Mouse (Mus musculus) ES-E14 (cell line): ENCODE data around the gene Dclk1. TPM values are rescaled to one million over a fixed set of nuclear protein-coding genes. Genes with fewer than 3 reads are reported as not detected.

Experiments used
- DNase-seq: peaks from one replicate; pipeline ENCODE4 v3.0.0-alpha.2; 2013; ENCODE audit warnings: low read depth, low spot score
- H3K27ac ChIP-seq: 2 replicates; pipeline ENCODE4 v1.5.1; 2012; ENCODE audit warnings: low read depth, mild to moderate bottlenecking, low read length, moderate library complexity, mixed read lengths; ENCODE audit not compliant: poor library complexity, insufficient read depth, severe bottlenecking
- H3K36me3 ChIP-seq: 2 replicates; pipeline ENCODE4 v1.6.1; 2012; ENCODE audit warnings: mild to moderate bottlenecking, low read length, moderate library complexity, mixed read lengths; ENCODE audit not compliant: control insufficient read depth, poor library complexity, insufficient read depth, severe bottlenecking
- H3K4me1 ChIP-seq, 2 experiments: fragments of 150-350 bp in 1 of 2; sonication (generic) in 1 of 2; 2 replicates each; pipeline ENCODE4 v1.6.1; 2012; ENCODE audit warnings: low read length in 2 of 2, mild to moderate bottlenecking in 1 of 2, mixed read lengths in 1 of 2; ENCODE audit not compliant: control insufficient read depth in 2 of 2, insufficient read depth in 2 of 2, poor library complexity in 1 of 2
- H3K4me3 ChIP-seq, 2 experiments: fragments of 150-350 bp in 1 of 2; sonication (generic) in 1 of 2; 2 replicates each; pipeline ENCODE4 v1.5.1; 2012; ENCODE audit warnings: low read length in 2 of 2, low read depth in 1 of 2, mild to moderate bottlenecking in 1 of 2, mixed read lengths in 1 of 2; ENCODE audit not compliant: insufficient read depth in 1 of 2, poor library complexity in 1 of 2, severe bottlenecking in 1 of 2
- H3K9ac ChIP-seq: 2 replicates; pipeline ENCODE4 v1.6.1; 2012; ENCODE audit warnings: low read depth, mild to moderate bottlenecking, low read length, mixed read lengths; ENCODE audit not compliant: poor library complexity, insufficient read depth, severe bottlenecking
- H3K9me3 ChIP-seq: fragments of 150-350 bp; sonication (generic); 2 replicates; pipeline ENCODE4 v1.6.1; 2012; ENCODE audit warnings: low read depth, mild to moderate bottlenecking, low read length; ENCODE audit not compliant: control insufficient read depth, insufficient read depth
- CHD2 ChIP-seq: IDR thresholded peaks from 2 replicates; pipeline ENCODE4 v1.6.1; 2014; ENCODE audit warnings: mild to moderate bottlenecking, low read depth, low read length, inconsistent platforms
- HCFC1 ChIP-seq: IDR thresholded peaks from 2 replicates; pipeline ENCODE4 v1.6.1; 2012; ENCODE audit warnings: low read length, inconsistent platforms, borderline replicate concordance; ENCODE audit not compliant: insufficient read depth
- MAFK ChIP-seq: IDR thresholded peaks from 2 replicates; pipeline ENCODE4 v1.6.1; 2014; ENCODE audit warnings: mild to moderate bottlenecking, low read depth, low read length, inconsistent platforms; ENCODE audit not compliant: insufficient read depth
- ZC3H11A ChIP-seq: IDR thresholded peaks from 2 replicates; pipeline ENCODE4 v1.6.1; 2012; ENCODE audit warnings: low read depth, mild to moderate bottlenecking, inconsistent platforms, low read length, borderline replicate concordance
- ZNF384 ChIP-seq: IDR thresholded peaks from 2 replicates; pipeline ENCODE4 v1.6.1; 2012; ENCODE audit warnings: low read depth, low read length, inconsistent platforms
- in situ Hi-C, 2 experiments: fragments of 600-800 bp; cut with MboI; formaldehyde crosslinking; loops; one replicate each; pipeline ENCODE4 v1.15.1; 2025; ENCODE audit warnings: low sequenced_read_pairs in 2 of 2, inconsistent platforms in 1 of 2; ENCODE audit not compliant: unreplicated experiment in 2 of 2
- total RNA-seq: library from RNA; depleted of rRNA; stranded (reverse); fragments of 300-350 nt; gene quantifications from 2 replicates; pipeline ENCODE4 v1.2.3, GENCODE M21; 2012

Dclk1 gene
- total RNA-seq, 1 experiment, result 1.7 TPM

DNA sequence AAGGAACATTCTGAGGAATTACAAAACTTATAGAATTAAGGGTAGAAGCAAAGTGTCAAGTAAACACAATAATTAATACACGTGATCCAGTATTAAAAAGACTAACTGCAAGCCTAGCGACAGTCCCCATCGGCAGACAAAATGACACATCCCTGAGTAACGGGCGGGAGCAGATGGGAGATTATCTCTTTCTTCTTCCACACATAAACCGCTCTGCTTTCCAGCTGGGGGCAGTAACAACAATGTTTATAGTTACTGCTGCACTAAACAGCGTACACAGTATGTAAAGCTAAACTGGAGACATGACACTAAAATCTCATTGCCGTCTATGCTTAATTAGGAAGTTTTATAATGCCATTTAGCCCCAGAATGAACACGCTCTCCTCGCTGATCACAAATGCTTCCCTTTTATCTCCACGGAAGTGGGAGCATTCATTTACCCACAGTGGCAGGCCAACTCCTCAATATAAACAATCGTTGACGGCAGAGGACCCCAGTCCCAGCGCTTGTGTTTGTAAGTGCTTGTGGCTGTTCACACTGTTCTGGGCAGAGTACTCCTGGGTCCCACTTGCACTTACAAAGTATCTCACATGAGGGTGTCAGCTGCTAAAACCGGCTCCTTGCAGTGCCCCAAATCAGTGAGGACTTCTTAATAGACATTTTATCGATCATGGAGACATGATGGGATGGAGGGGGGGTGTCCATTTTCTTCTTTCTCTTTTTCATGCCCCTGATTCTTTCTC, 281.7 kb downstream of the Dclk1 start:
- Histone ChIP-seq H3K27ac (no peak overlapping the region), H3K9ac (no peak overlapping the region), H3K36me3 (no peaks in the 10 kb centered on the region), H3K4me1 (no peaks in the 10 kb centered on the region; a peak in 1 of 4 replicates), H3K4me3 (no peak overlapping the region), H3K9me3 (no peaks in the 10 kb centered on the region)
- TF ChIP-seq CHD2 (no peak), ZC3H11A (no peak), MAFK (no peak), ZNF384 (no peak), HCFC1 (no peak)
- in situ Hi-C loops, result no loop called here
- DNase-seq, result no peak

DNA sequence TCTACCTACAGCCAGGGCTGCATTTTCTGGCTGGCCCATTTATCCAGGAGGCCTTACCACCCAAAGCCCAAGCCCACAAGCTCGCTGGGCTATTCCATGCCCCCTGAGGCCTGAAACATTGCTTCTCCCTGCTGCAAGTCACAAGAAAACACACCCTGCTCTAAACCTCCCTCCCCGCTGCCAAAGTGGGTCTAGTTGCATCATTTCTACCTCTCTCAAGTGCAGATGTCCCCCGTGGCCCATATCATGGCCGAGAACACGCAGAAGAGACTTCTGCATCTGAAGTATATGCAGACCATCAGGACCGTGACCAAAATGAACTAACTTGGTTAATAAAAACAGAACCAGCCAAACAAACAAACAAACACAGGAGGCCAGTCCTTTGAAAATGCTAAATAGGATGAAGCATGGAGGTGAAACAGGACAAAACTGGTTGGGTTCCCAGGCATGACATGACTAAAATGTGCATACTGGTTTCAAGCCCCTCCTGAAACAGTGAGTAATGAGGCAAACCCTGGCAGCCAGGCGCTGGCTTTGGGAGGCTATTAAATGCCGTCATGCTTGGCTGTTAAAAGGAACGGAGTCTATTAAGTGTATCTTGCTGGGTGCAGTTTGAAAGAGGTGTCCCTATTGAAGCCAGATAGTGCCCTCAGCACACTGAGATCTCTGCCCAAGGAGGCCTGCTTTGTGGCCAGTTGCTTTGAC, 282.5 kb downstream of the Dclk1 start:
- H3K4me3 ChIP-seq, result no peak overlapping the region
- in situ Hi-C loops, result no loop called here
- DNase-seq, result no peak
- H3K4me1 ChIP-seq, result no peaks in the 10 kb centered on the region; a peak in 1 of 4 replicates
- H3K9me3 ChIP-seq, result no peaks in the 10 kb centered on the region
- H3K36me3 ChIP-seq, result no peaks in the 10 kb centered on the region
- H3K27ac ChIP-seq, result no peak overlapping the region
- no peak for TF ChIP-seq MAFK
- no peak for TF ChIP-seq HCFC1
- no peak for TF ChIP-seq ZNF384
- no peak for TF ChIP-seq CHD2
- TF ChIP-seq ZC3H11A, result no peak
- no peak overlapping the region for H3K9ac ChIP-seq

DNA sequence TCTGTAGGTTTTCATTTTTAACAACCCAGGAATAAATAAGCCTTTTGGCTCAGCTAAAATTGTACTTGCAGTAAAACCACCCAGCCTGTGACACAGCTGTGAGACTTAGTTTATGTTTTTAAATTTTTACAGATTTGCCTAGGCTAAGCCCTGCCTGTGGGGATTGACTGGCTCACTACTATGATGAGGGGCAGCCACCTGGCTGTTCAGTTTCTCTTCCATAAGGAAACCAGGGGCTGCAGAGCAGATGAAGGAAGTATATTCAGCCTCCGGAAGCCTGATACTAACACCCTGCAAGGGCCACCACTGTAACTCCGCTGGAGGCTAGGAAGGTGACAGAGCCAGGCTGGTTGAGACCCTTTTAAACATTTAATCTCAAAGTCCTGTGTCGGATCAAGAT, 284.3 kb downstream of the Dclk1 start:
- H3K4me1 ChIP-seq, result no peaks in the 10 kb centered on the region; a peak in 1 of 4 replicates
- DNase-seq, result no peak
- no peak for TF ChIP-seq ZNF384
- no peak for TF ChIP-seq MAFK
- no peak for TF ChIP-seq HCFC1
- no peak for TF ChIP-seq CHD2
- TF ChIP-seq ZC3H11A, result no peak
- no peaks in the 10 kb centered on the region for H3K36me3 ChIP-seq
- in situ Hi-C loops, result no loop called here
- H3K9ac ChIP-seq, result no peak overlapping the region
- H3K9me3 ChIP-seq, result no peaks in the 10 kb centered on the region
- no peak overlapping the region for H3K4me3 ChIP-seq
- no peak overlapping the region for H3K27ac ChIP-seq

DNA sequence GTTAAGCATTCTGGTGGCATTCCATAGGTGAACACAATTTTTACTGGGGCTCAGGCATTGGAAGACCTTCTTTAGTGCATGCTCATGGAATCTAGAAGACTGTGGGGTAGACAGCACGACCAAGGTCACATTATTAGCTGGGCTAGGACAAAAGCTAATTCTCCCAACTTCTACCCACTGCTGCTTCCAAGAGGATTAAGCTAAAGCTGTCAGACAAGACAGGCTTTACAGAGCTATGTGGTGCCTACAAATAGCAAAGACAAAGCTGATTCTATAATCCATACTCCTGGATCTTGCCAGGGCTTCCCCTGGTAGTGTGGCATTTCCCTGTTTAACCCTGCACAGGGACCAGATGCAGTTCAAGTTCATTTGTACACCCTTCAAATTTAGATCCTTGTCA, 285.4 kb downstream of the Dclk1 start:
- in situ Hi-C loops, result no loop called here
- Histone ChIP-seq H3K27ac (no peak overlapping the region), H3K9ac (no peak overlapping the region), H3K9me3 (no peaks in the 10 kb centered on the region), H3K4me3 (no peak overlapping the region), H3K36me3 (no peaks in the 10 kb centered on the region), H3K4me1 (no peaks in the 10 kb centered on the region; a peak in 1 of 4 replicates)
- DNase-seq, result no peak
- TF ChIP-seq ZC3H11A (no peak), ZNF384 (no peak), HCFC1 (no peak), MAFK (no peak), CHD2 (no peak)
